Mouse (Mus musculus) erythroblast, adult 5-6 weeks (primary cell): ENCODE measurements around the gene Olfr146. TPM values are rescaled to one million over a fixed set of nuclear protein-coding genes. Genes with fewer than 3 reads are reported as not detected.

Experiments used
- ATAC-seq: replicated peaks from 2 replicates; pipeline ENCODE4 v1.8.0; 2016; ENCODE audit warnings: moderate number of reproducible peaks, mild to moderate bottlenecking, moderate TSS enrichment, inconsistent platforms; ENCODE audit not compliant: poor library complexity, low FRiP score, severe bottlenecking
- total RNA-seq, 2 experiments: library from RNA; stranded (forward) in 1 of 2; stranded (reverse) in 1 of 2; fragments of 150-400 nt in 1 of 2; fragments of 200-764, 138-1000 nt in 1 of 2; gene quantifications; 2 replicates each; pipeline versions ENCODE4 v1.2.3 to v1.2.4; 2015 to 2017; ENCODE audit warnings: low replicate concordance in 2 of 2

The Olfr146 gene
- not detected in 2 replicates for total RNA-seq (2015; ENCODE audit: low replicate concordance)
- total RNA-seq (2017; ENCODE audit: low replicate concordance), result not detected in 2 replicates

DNA sequence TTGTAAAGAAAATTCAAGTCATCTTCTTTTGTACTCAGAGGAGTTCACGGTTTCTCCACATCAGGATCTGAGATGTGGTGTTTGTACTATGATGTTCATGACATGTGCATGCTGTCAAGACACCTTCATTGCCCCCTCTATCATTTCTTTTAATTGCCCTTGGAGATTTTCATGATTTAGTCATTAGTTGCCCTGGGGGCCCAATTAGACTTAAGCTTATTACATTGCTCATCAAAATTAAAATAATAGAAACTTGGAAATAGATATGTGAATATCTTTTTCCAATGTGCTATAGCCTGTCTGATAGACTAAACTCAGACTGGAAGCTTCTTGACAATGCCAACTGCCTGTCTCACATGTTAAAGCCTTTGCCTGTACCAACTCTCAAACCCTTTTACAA lies at the start of gene Olfr146:
TSS of gene Olfr146 (minus strand) at position 101 of the 400 bp plus-strand sequence.
- ATAC-seq, result no peak

DNA sequence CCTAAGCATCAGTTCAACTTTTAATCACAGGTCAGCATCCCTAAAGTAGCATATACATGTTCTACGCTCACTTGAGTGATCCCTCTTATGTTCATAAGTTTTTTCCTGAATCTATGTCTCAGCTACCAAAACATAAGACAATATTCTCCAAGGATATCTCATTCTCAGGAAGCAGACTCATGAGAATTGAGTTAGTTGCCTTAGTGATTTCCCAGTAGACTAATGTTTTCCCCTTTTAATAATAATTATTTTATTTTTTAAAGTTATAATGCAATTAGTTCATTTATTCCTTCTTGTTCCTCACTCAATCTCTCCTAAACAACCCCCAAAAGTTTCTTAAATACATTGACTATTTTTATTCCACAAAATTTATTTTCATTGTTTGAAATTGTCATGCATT lies 41.7 kb upstream of the Olfr146 start, which contains the start of gene Olfr937:
TSS of gene Olfr937 (minus strand) at position 101 of the 400 bp plus-strand sequence.
- ATAC-seq, result no peak

DNA sequence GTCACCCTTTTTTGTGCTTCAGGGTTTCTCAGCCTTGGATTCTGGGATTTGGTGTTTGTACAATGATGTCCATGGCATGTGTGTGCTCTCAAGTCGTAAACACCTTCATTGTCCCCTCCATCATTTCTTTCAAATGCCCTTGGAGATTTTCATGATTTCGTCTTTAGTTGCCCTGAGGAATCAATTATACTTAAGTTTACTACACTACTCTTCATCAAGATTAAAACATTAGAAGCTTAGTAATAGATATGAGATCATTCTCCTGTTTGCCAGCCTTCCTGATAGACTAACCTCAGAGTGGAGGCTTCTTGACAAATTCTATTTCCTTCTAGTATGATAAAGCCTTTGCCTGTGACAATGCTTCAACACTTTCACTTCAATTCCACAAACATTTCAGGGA lies 23.6 kb downstream of the Olfr146 start, which contains the start of gene Olfr935:
TSS of gene Olfr935 (minus strand) at position 101 of the 400 bp plus-strand sequence.
- ATAC-seq, result no peak

DNA sequence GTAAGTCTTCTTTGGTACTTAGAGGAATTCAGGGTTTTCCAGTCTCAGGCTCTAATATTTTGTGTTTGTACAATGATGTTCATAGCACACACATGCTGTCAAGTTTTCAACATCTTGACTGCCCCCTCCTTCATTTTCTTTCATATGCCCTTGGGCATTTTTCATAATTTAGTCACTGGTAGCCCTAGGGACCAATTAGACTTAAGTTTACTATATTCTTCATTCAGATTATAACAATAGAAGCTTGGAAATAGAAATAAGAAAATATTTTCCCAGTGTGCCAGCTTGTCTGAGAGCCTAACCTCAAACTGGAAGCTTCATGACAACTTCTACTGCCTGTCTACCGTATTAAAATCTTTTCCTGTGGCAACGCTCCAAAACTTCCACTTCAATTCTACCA lies 35.0 kb downstream of the Olfr146 start, which contains the start of gene Olfr934:
TSS of gene Olfr934 (minus strand) at position 101 of the 400 bp plus-strand sequence.
- no peak for ATAC-seq

DNA sequence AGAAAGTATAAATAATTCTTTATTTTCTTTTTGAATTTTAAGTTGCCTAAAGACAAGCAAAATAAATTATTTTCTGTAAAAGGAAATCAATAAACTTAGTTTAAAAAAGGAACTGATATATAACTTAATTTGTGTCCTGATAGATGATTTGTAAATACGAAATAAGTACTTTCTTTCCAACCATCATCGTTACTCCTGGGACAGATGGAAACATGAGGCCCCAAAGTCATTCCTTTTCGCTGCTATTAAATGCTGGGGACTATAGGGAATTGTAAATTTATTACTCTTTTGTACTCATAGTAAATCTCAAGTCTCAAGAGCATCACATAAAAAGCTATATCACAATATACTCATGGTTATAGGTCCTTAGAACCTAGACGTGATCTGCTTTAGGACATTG lies 51.2 kb downstream of the Olfr146 start, which contains the start of gene Olfr933:
TSS of gene Olfr933 (plus strand) at position 301 of the 400 bp plus-strand sequence.
- no peak for ATAC-seq

Other genes starting within 250 kb of the Olfr146 start
- not detected in 2 replicates for gene Olfr922, start 208.8 kb downstream of the Olfr146 start, total RNA-seq (2015; ENCODE audit: low replicate concordance)
- not detected in 2 replicates for gene Olfr922, start 208.8 kb downstream of the Olfr146 start, total RNA-seq (2017; ENCODE audit: low replicate concordance)
- gene Olfr923, start 196.8 kb downstream of the Olfr146 start, total RNA-seq (2015; ENCODE audit: low replicate concordance), result not detected in 2 replicates
- not detected in 2 replicates for gene Olfr923, start 196.8 kb downstream of the Olfr146 start, total RNA-seq (2017; ENCODE audit: low replicate concordance)
- not detected in 2 replicates for gene Olfr924, start 178.9 kb downstream of the Olfr146 start, total RNA-seq (2015; ENCODE audit: low replicate concordance)
- gene Olfr924, start 178.9 kb downstream of the Olfr146 start, total RNA-seq (2017; ENCODE audit: low replicate concordance), result 0.28 TPM in 1 of 2 replicates, not detected in the other
- not detected in 2 replicates for gene Olfr26, start 168.3 kb downstream of the Olfr146 start, total RNA-seq (2015; ENCODE audit: low replicate concordance)
- not detected in 2 replicates for gene Olfr26, start 168.3 kb downstream of the Olfr146 start, total RNA-seq (2017; ENCODE audit: low replicate concordance)
- gene Olfr926, start 146.3 kb downstream of the Olfr146 start, total RNA-seq (2015; ENCODE audit: low replicate concordance), result not detected in 2 replicates
- not detected in 2 replicates for gene Olfr926, start 146.3 kb downstream of the Olfr146 start, total RNA-seq (2017; ENCODE audit: low replicate concordance)
- not detected in 2 replicates for gene Olfr930, start 93.6 kb downstream of the Olfr146 start, total RNA-seq (2015; ENCODE audit: low replicate concordance)
- gene Olfr930, start 93.6 kb downstream of the Olfr146 start, total RNA-seq (2017; ENCODE audit: low replicate concordance), result not detected in 2 replicates
- not detected in 2 replicates for gene Olfr933, start 51.1 kb downstream of the Olfr146 start, total RNA-seq (2015; ENCODE audit: low replicate concordance)
- 1.1 TPM in 1 of 2 replicates, not detected in the other for gene Olfr933, start 51.1 kb downstream of the Olfr146 start, total RNA-seq (2017; ENCODE audit: low replicate concordance)
- not detected in 2 replicates for gene Olfr934, start 35.1 kb downstream of the Olfr146 start, total RNA-seq (2015; ENCODE audit: low replicate concordance)
- gene Olfr934, start 35.1 kb downstream of the Olfr146 start, total RNA-seq (2017; ENCODE audit: low replicate concordance), result 0.70 TPM in 1 of 2 replicates, not detected in the other
- gene Olfr935, start 23.7 kb downstream of the Olfr146 start, total RNA-seq (2015; ENCODE audit: low replicate concordance), result not detected in 2 replicates
- gene Olfr935, start 23.7 kb downstream of the Olfr146 start, total RNA-seq (2017; ENCODE audit: low replicate concordance), result not detected in 2 replicates
- not detected in 2 replicates for gene Olfr937, start 41.6 kb upstream of the Olfr146 start, total RNA-seq (2015; ENCODE audit: low replicate concordance)
- gene Olfr937, start 41.6 kb upstream of the Olfr146 start, total RNA-seq (2017; ENCODE audit: low replicate concordance), result not detected in 2 replicates
- not detected in 2 replicates for gene Olfr938, start 55.5 kb upstream of the Olfr146 start, total RNA-seq (2015; ENCODE audit: low replicate concordance)
- not detected in 2 replicates for gene Olfr938, start 55.5 kb upstream of the Olfr146 start, total RNA-seq (2017; ENCODE audit: low replicate concordance)
- not detected in 2 replicates for gene Olfr27, start 104.8 kb upstream of the Olfr146 start, total RNA-seq (2015; ENCODE audit: low replicate concordance)
- not detected in 2 replicates for gene Olfr27, start 104.8 kb upstream of the Olfr146 start, total RNA-seq (2017; ENCODE audit: low replicate concordance)
- gene Olfr943, start 142.9 kb upstream of the Olfr146 start, total RNA-seq (2015; ENCODE audit: low replicate concordance), result not detected in 2 replicates
- gene Olfr943, start 142.9 kb upstream of the Olfr146 start, total RNA-seq (2017; ENCODE audit: low replicate concordance), result under 0.01 TPM in 1 of 2 replicates, not detected in the other
- gene Olfr944, start 178.5 kb upstream of the Olfr146 start, total RNA-seq (2015; ENCODE audit: low replicate concordance), result not detected in 2 replicates
- not detected in 2 replicates for gene Olfr944, start 178.5 kb upstream of the Olfr146 start, total RNA-seq (2017; ENCODE audit: low replicate concordance)
- not detected in 2 replicates for gene Olfr1537, start 226.6 kb upstream of the Olfr146 start, total RNA-seq (2015; ENCODE audit: low replicate concordance)
- gene Olfr1537, start 226.6 kb upstream of the Olfr146 start, total RNA-seq (2017; ENCODE audit: low replicate concordance), result not detected in 2 replicates